Mouse (Mus musculus) liver, embryonic 12.5 days (tissue): Measurements from ENCODE around the gene Napa. TPM values are rescaled to one million over a fixed set of nuclear protein-coding genes. Genes with fewer than 3 reads are reported as not detected.

Experiments used
- polyA plus RNA-seq: library from polyadenylated mRNA; unstranded; fragments of >200 nt; fragmentation: Nextera tagmentation; extraction: Ambion mirVana; gene quantifications from 2 replicates; pipeline ENCODE4 v1.2.1, GENCODE M21; 2016

Gene Napa
- polyA plus RNA-seq, 1 experiment from 2014 or later: 165 TPM

Other genes with a start within 250 kb of the Napa start
- not detected in 2 replicates for gene Crx, start 218.5 kb upstream of the Napa start, polyA plus RNA-seq
- gene Crxos, start 215.8 kb upstream of the Napa start, polyA plus RNA-seq: not detected in 2 replicates
- 445 and 464 TPM in 2 replicates for gene Selenow, start 176.1 kb upstream of the Napa start, polyA plus RNA-seq
- gene Nop53, start 152.4 kb upstream of the Napa start, polyA plus RNA-seq: 130 and 143 TPM in 2 replicates
- 6.5 and 7.8 TPM in 2 replicates for gene Ehd2, start 130.9 kb upstream of the Napa start, polyA plus RNA-seq
- gene Bicra, start 50.5 kb upstream of the Napa start, polyA plus RNA-seq: 2.9 and 3.3 TPM in 2 replicates
- gene Zfp541, start 36.6 kb upstream of the Napa start, polyA plus RNA-seq: not detected in 2 replicates
- 13.4 and 15.0 TPM in 2 replicates for gene Kptn, start 21.4 kb downstream of the Napa start, polyA plus RNA-seq
- gene Slc8a2, start 31.4 kb downstream of the Napa start, polyA plus RNA-seq: not detected in 2 replicates
- gene Meis3, start 76.6 kb downstream of the Napa start, polyA plus RNA-seq: 4.4 and 5.7 TPM in 2 replicates
- 9.5 and 9.6 TPM in 2 replicates for gene Dhx34, start 123.6 kb downstream of the Napa start, polyA plus RNA-seq
- gene C5ar2, start 145.7 kb downstream of the Napa start, polyA plus RNA-seq: 1.6 and 1.7 TPM in 2 replicates
- 1.7 and 2.1 TPM in 2 replicates for gene C5ar1, start 161.1 kb downstream of the Napa start, polyA plus RNA-seq
- gene Inafm1, start 175.2 kb downstream of the Napa start, polyA plus RNA-seq: 8.6 and 8.8 TPM in 2 replicates
- gene Ccdc9, start 188.3 kb downstream of the Napa start, polyA plus RNA-seq: 29.7 and 30.0 TPM in 2 replicates
- 5.9 and 7.6 TPM in 2 replicates for gene Bbc3, start 209.9 kb downstream of the Napa start, polyA plus RNA-seq